Mouse (Mus musculus) heart, postnatal 0 days (tissue): ENCODE measurements around the gene 1700125H20Rik.

ENCODE experiments used
- CTCF ChIP-seq: IDR thresholded peaks from 2 replicates; pipeline ENCODE4 v1.5.1; 2016; ENCODE audit warnings: antibody characterized with exemption, control low read depth, low read depth
- EP300 ChIP-seq: IDR thresholded peaks from 2 replicates; pipeline ENCODE4 v1.6.1; 2016; ENCODE audit warnings: antibody characterized with exemption, low read depth

GRCm38 (mm10) chr11:85211151-85211550 is 40.9 kb downstream of the 1700125H20Rik start:
- TF ChIP-seq EP300: no peak
- TF ChIP-seq CTCF: no peak
